Mouse (Mus musculus) brain, embryonic 14.5 days (tissue): ENCODE measurements around the gene Hgd.
A peak's percentile ranks its signal among the peaks of the same experiment; 100 is the strongest.

Experiments used
- CTCF ChIP-seq: fragments of 200-500 bp; IDR thresholded peaks from 2 replicates; pipeline ENCODE4 v1.5.1; 2012; ENCODE audit warnings: inconsistent platforms, mild to moderate bottlenecking, moderate library complexity, borderline replicate concordance; ENCODE audit not compliant: insufficient read depth, insufficient read length; ENCODE audit errors: extremely low read depth
- POLR2A ChIP-seq: fragments of 200-500 bp; IDR thresholded peaks from 2 replicates; pipeline ENCODE4 v1.6.1; 2012; ENCODE audit warnings: mild to moderate bottlenecking, inconsistent platforms, borderline replicate concordance; ENCODE audit not compliant: poor library complexity, insufficient read depth, insufficient read length, severe bottlenecking; ENCODE audit errors: extremely low read depth

GRCm38 (mm10) chr16:37539611-37540580 is 40.1 kb upstream of the Hgd start, which contains the start of the genes Gtf2e1 and Rabl3:
- no peak for TF ChIP-seq CTCF
- TF ChIP-seq POLR2A = peak; percentile 71; the same call in 1 of the 2 replicates
